Mouse (Mus musculus) liver, adult 10 weeks (tissue): ENCODE measurements around the gene Fgd1. TPM values are rescaled to one million over a fixed set of nuclear protein-coding genes. Genes with fewer than 3 reads are reported as not detected.

ENCODE experiments used
- polyA plus RNA-seq: library from polyadenylated mRNA; stranded (reverse); fragments of 350-450 nt; fragmentation: Illumina TruSeq; extraction: RNeasy Lipid Tissue Mini Kit (QIAGEN cat#74804); gene quantifications from one replicate; pipeline ENCODE4 v1.2.3, GENCODE M21; 2014; ENCODE audit warnings: low read depth, low replicate concordance

Gene Fgd1
- polyA plus RNA-seq: 0.24 TPM

GRCm38 (mm10) chrX:151045850-151046249, at the start of gene Fgd1:
Gene Fgd1, plus strand, starts transcription at chrX:151046150.

DNA sequence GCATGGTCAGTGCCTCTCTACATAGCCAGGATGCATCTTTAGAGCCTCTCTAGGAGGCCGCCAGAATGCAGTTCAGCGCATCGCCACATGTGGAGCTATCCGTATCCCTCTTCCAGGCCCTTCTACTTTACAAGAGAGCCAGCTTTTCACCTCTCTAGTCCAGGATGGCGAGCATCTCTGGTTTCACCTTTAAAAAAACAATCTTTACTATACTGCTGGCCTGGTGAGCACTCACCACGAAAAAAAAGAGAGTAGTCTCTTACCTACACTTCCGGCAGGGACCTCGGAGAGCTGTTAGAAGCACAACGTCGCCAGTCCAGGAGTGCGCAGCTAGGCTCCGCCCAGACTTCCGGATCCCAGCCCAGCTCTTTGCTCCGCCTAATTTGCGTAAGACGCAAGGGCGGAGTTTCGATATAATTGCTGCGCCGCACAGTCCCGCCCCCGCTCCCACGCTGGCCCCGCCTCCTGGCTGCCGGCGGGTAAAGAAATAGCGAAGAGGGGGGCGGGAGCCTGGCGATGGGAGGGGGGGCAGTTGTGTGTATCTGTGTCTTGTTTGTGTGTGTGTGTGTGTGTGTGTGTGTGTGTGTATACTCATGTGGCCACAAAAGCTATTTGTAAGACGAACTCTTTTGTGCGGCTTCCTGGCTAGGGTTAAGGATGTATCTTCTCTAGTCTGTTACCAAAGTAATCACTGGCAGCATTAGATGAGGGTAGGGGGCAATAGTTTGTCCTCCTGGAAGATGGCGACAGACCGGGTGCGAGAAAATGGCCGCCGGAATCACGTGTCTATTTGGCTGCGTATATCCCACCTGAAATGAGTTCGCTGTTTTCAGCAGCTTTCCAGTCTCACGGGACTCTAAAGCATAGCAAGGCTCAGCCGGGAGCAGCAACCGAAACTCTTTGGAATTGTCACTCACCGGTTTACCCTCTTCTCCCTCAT, 28.7 kb upstream of the Fgd1 start, which contains the start of gene Gnl3l:
Gnl3l (minus strand) TSS at position 385 of the 940 bp plus-strand sequence.

GRCm38 (mm10) chrX:151096171-151097058, 50.5 kb downstream of the Fgd1 start, which contains the start of gene Tsr2:
Gene Tsr2, minus strand, starts transcription at chrX:151096543.

Other genes starting within 250 kb of the Fgd1 start
- gene Maged2, start 231.8 kb upstream of the Fgd1 start, polyA plus RNA-seq: 2.1 TPM
- 10.5 TPM for gene Gnl3l, start 28.8 kb upstream of the Fgd1 start, polyA plus RNA-seq
- 14.8 TPM for gene Tsr2, start 50.4 kb downstream of the Fgd1 start, polyA plus RNA-seq
- gene Wnk3, start 151.9 kb downstream of the Fgd1 start, polyA plus RNA-seq: not detected